Mouse (Mus musculus) mature B cell (primary cell): Measurements from ENCODE around the gene Usp46.
"Not testable (repeated sequence)": the region's sequence is repeated elsewhere in the genome, so short reads cannot be mapped to it uniquely, and the experiment has no call there.

Experiments
- in situ Hi-C: fragments of 300-500 bp; cut with MboI; formaldehyde crosslinking; loops from 2 replicates; pipeline ENCODE4 v1.14.3; 2019

Gene Usp46

DNA sequence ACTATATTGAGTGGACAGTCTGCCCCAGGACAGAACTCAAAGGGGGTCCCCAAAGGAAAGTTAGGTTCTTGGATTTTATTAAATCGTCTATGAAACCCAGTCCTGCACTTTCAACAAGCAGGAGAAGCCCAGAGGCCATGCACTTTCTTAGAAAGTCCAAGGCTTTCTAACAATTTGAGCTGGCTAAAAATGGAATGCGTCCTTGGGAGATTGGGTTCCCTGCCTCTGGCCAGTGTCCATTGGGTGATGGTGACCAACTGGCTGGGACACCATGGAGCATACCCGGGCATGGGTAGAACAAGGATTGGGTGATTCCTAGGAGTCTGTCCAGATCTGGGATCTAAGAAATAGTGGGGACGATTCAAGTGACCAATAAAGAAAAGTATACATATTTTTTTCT lies 47.7 kb downstream of the Usp46 start:
- in situ Hi-C loops: no loop called here

DNA sequence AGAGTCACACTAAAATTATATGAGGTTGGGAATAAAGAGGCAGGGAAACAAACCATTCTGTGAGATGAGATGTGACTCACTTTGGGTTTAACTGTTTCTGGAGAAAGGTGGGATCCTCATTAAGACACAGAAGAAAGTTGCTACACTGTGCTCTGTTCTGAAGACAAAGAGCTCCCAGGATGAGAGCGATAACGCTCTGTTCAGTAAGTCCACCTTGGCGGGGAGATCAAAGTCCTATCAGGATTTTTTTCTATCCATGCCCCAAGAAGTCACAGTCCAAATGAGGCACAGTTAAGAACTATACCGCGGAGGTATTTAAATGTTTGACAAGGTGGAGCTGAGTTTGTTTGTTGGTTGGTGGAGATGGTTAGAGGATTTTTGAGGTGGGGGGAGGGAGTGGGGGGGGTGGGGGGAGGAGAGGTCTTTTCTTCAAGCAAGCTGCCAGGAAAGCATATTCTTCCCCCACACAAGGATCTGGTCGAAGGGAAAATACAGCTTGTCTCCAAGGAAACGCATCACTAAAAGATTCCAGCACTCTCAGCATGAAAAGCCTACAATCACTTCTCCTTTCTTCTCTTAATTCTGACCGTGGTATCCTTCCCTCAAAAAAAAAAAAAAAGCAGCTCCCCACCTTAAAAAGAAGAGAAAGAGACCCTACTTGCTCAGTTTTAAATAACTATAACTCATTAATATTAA lies 49.2 kb downstream of the Usp46 start:
- in situ Hi-C loops: no loop called here

GRCm38 (mm10) chr5:74017488-74017887 lies 50.7 kb downstream of the Usp46 start:
- in situ Hi-C loops: no loop called here

- in situ Hi-C loops: no loop called here
These were observed 56.6 kb downstream of the Usp46 start for GRCm38 (mm10) chr5:74011629-74012028.

- in situ Hi-C loops: no loop called here
These were observed 60.6 kb downstream of the Usp46 start for GRCm38 (mm10) chr5:74007492-74008070.

DNA sequence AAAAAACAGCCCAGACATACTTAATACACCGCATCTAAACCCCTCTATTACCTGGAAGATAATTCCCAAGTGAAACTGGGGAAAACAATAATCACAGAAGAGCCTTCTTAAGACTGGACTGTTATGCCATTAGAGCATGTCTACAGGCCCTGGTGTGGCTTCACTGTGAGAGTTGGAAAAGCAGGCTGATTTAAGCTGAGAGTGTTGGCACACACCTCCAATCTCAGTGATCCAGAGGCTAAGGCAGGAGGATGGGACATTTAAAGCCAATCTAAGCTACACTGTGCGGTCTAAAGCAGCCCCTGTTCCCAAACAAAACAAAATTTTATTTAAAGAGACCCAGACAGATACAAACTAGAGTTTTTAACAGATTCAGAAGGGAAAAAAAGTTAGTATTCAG lies 62.3 kb downstream of the Usp46 start:
- in situ Hi-C loops: no loop called here

GRCm38 (mm10) chr5:74001743-74002142 lies 66.5 kb downstream of the Usp46 start:
- in situ Hi-C loops: no loop called here

DNA sequence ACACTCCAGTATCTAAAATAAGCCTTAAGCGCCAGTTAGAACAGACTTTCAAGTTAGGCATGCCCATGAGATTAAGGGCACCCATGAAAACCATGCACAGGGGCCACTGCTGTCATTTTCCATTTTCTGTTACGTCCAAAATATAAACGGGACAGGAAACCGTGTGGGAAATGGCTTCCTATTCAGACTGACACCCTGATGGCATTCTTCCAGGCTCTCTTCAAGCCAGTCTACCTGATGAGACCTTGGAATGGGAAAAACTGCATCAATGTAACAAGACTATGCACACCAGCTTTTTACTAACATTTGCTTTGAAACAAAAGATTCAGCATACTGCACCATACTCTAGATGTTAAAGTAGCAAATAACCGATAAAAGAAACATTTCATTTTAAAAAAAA lies 69.3 kb downstream of the Usp46 start:
- in situ Hi-C loops: no loop called here

DNA sequence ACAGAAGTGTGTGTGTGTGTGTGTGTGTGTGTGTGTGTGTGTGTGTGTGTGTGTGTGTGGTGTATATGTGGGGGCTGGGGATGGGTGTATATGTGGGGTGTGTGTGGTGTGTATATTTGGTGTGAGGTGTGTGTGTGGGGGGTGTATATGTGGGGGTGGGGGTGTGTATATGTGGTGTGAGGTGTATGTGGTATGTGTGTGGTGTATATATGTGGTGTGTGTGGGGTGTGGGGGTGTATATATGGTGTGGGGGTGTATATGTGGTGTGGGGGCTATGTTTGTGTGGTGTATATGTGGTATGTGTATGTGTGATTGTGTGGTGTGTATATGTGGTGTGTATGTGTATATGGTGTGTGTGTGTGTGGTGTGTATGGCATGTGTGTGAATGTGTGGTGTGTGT lies 73.4 kb downstream of the Usp46 start:
- in situ Hi-C loops: no loop called here

GRCm38 (mm10) chr5:73993538-73993937 lies 74.7 kb downstream of the Usp46 start:
- in situ Hi-C loops: no loop called here

- in situ Hi-C loops: no loop called here
These were observed 75.9 kb downstream of the Usp46 start for GRCm38 (mm10) chr5:73992321-73992720.

DNA sequence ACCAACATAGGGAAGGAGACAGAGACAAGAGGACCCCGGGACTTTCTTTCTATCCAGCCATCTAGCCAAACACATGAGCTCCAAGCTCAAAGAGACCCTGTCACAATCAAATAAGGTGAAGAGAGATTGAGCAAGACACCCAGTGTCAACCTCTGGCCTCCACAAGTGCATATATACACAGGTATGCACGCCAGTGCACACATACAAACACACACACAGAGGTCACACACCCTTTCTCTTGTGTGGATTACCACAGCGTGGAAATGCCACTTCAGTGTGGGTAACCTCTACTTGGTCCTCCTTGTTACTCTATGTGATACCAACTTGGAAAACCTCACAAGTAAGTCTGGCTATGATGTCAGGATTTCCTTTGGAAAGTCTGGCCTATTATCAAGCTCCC lies 78.7 kb downstream of the Usp46 start:
- in situ Hi-C loops: no loop called here

DNA sequence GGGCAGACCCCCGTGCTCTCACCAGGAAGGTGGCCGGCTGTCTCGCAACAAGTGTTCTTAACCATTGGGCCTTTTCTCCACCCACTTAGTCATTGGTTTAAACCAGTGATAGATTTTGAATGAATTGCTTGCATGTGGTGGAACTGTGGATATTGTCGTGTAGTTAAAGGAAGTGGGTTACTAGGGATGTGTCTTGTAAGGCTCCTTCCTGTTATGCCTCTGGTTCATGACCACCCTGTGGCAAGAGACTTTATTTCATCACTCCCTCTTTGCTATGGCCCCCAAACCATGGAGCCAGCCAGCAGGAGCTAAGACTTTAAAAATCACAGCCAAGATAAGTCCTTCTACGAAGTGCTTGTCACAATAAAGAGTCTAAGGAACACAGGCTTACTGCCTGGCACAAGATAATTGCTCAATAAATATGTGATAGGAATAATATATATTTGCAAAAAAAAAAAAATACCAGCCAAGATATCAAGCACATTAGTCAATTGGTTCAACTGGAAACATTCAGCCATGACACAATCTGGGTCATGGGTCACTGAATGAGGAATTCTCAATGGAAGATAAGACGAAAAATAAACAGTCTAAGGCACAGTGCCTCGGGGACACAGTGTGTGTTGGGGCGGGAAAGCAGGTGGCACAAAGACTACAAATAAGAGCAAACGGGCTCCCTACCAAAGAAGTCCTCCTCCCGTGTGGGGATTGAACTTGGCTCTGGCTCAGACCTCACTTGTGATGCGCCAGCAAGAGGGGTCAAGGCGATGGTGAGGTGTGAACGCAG lies 80.3 kb downstream of the Usp46 start:
- in situ Hi-C loops: no loop called here

- in situ Hi-C loops: no loop called here
These were observed 90.8 kb downstream of the Usp46 start for GRCm38 (mm10) chr5:73977426-73977825.

GRCm38 (mm10) chr5:73971701-73972100 lies 96.5 kb downstream of the Usp46 start:
- in situ Hi-C loops: no loop called here

- in situ Hi-C loops: no loop called here
These were observed 98.1 kb downstream of the Usp46 start for GRCm38 (mm10) chr5:73970024-73970628.

- in situ Hi-C loops: no loop called here
These were observed 98.9 kb downstream of the Usp46 start for GRCm38 (mm10) chr5:73969338-73969737.

- in situ Hi-C loops: no loop called here
These were observed 108.5 kb downstream of the Usp46 start for GRCm38 (mm10) chr5:73959779-73960178.

GRCm38 (mm10) chr5:73958614-73959013 lies 109.6 kb downstream of the Usp46 start:
- in situ Hi-C loops: not testable (repeated sequence)

- in situ Hi-C loops: no loop called here
These were observed 110.1 kb downstream of the Usp46 start for GRCm38 (mm10) chr5:73958096-73958495.

GRCm38 (mm10) chr5:73955691-73956090 lies 112.5 kb downstream of the Usp46 start:
- in situ Hi-C loops: no loop called here

DNA sequence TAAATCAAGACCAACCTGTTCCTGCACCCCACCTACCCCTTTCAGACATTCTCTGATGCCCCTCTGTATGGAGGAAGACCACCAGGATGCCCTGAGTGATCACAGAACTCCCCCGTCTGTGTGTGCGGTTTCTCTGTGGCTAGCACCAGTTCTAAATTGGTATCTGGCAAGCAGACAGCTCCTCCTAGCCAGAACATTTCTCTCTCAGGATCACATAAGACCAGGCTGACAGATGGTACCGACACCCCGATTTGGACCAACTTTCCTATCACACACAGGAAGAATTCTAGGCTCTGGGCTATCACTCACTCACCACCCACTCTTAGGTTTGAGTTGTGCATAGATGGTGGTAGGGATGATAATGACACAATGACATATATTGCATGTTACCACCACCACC lies 113.2 kb downstream of the Usp46 start:
- in situ Hi-C loops: no loop called here
